Mouse (Mus musculus) NIH3T3 (cell line): ENCODE results near the gene Sema3g.
A peak's percentile ranks its signal among the peaks of the same experiment; 100 is the strongest.

Experiments
- DNase-seq: peaks from one replicate; pipeline ENCODE4 v3.0.0-alpha.2; 2012; ENCODE audit warnings: low read depth

Gene Sema3g

DNA sequence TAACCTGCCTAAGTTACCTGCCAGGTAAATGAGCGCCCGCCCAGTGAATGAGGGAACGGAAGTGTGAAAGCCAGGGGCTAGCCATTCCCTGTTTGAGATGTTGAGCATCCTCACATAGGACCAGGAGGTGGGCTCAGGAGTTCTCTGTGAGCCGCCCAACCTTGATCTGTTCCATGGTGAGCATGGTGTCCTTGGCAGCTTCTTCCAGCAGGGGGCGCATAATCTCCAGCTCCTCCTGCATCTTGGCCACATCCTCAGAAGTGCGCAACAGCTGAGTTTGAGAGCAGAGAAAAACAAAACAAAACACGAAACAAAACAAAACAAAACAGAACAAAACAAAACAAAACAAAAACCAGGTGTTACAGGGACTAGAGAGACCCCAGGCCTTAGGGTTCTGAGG, 54.5 kb downstream of the Sema3g start:
- peak; percentile 85 for DNase-seq
